Mouse (Mus musculus): ENCODE measurements at regions not wholly inside any gene's neighbourhood (a gene's known extent, or its start where the extent isn't known, plus 50 kb on each side); places are given as distances from the start of the nearest gene placed in this dataset.

DNA sequence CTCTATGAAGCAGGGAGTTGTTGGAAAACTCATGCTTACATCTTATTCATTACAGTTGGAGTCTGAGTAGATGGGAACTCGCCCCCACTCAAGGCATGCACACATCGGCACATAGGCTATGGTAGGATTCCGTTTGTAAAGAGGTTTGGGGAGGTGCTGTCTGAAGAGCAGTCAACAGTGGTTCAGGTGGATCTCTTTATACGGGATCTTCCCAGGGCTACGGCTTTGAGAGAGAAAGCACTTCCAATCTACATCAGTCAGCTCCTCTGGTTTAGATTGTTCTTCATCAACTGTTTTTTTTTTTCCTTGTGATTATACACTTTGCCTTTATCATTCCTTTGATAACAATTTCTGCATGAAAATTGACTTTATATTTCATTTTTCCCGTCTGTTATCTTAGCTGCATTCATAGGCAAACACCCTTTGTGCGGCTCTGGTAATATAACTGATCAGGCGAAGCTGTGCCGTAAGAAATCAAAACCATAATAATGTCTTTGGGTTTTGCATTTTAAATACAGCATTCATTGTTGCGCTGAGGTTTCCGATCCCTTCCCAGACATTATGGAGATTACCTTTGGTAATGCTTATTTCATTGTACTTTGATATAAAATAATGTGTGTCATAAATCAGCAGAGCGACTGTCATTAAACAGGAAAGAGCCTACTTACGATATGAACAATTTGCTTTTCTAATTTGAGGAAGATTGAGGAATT lies 155.7 kb upstream of the Meis1 start:
- no peak for TF ChIP-seq POLR2A (IDR thresholded peaks at IDR 0.05; ENCODE audit: extremely low read depth, insufficient read depth, low read length)
- no peak for TF ChIP-seq CTCF (IDR thresholded peaks at IDR 0.05; ENCODE audit: extremely low read depth, insufficient read depth, low read length)
- Histone ChIP-seq H3K4me1 (ENCODE audit: control insufficient read depth, insufficient read depth, low read length) (no peaks in the 10 kb centered on the region), H3K4me3 (ENCODE audit: insufficient read depth, low read length) (no peak overlapping the region), H3K27ac (ENCODE audit: insufficient read depth, low read length) (no peak overlapping the region)

DNA sequence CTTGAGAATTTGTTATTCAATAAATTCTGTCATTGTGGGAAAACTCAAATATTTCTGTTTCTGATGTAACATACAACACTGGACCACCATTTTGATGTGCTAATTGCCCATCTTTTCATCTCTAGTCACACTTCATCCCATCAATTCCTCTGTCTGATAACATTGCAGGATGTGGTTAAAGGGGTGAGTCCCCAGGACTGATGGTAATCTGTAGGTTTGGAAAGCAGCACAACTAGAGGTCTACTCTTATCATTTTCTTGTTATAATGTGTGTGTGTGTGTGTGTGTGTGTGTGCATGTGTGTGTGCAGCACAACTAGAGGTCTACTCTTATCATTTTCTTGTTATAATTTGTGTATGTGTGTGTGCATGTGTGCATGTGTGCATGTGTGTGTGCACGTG lies 160.5 kb upstream of the Meis1 start:
- no peak for TF ChIP-seq CTCF (IDR thresholded peaks at IDR 0.05; ENCODE audit: extremely low read depth, insufficient read depth, low read length)
- TF ChIP-seq POLR2A (IDR thresholded peaks at IDR 0.05; ENCODE audit: extremely low read depth, insufficient read depth, low read length), result no peak
- Histone ChIP-seq H3K27ac (ENCODE audit: insufficient read depth, low read length) (no peak overlapping the region), H3K4me1 (ENCODE audit: control insufficient read depth, insufficient read depth, low read length) (no peaks in the 10 kb centered on the region), H3K4me3 (ENCODE audit: insufficient read depth, low read length) (no peak overlapping the region)

DNA sequence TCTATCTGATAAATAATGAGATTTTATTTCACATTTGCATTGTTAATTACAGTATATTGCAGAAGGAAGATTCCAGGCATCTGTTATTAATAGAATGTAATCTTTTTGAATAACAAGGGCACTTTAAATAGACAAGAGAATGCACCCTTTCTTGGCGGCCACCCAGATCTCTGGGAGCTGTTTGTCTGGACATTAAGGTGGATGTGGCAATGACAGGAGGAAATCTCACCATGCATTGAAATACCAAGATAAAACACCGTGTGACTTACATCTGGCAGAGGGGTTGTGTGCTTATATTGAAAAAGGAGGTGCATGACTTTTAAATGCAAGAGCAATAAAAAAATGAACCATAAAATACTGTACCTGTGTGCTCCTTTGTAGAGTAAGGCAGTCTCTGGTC lies 171.0 kb upstream of the Meis1 start:
- Histone ChIP-seq H3K4me3 (ENCODE audit: insufficient read depth, low read length) (no peak overlapping the region), H3K4me1 (ENCODE audit: control insufficient read depth, insufficient read depth, low read length) (no peaks in the 10 kb centered on the region), H3K27ac (ENCODE audit: insufficient read depth, low read length) (no peak overlapping the region)
- TF ChIP-seq CTCF (IDR thresholded peaks at IDR 0.05; ENCODE audit: extremely low read depth, insufficient read depth, low read length), result no peak
- TF ChIP-seq POLR2A (IDR thresholded peaks at IDR 0.05; ENCODE audit: extremely low read depth, insufficient read depth, low read length), result no peak

DNA sequence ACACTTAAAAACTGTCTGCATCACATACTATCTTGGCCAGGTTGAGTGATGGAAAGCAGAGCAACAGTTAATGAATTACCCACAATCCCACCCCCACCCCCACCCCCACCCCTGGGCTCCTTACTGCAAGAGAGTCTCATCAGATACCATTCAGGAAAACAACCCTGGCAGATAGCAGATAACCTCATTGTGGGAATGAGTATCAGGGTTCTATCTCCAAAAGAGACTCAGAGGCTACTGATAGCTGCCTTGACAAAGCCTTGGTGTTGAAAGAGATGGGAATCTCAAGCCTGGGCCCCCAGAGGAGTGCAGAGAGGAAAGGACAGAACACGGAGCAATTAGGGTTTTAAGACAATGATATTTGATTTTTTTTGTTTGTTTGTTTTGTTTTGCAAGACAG lies 175.7 kb upstream of the Meis1 start:
- H3K4me3 ChIP-seq (ENCODE audit: insufficient read depth, low read length), result no peak overlapping the region
- no peak overlapping the region for H3K27ac ChIP-seq (ENCODE audit: insufficient read depth, low read length)
- no peaks in the 10 kb centered on the region for H3K4me1 ChIP-seq (ENCODE audit: control insufficient read depth, insufficient read depth, low read length)
- no peak for TF ChIP-seq CTCF (IDR thresholded peaks at IDR 0.05; ENCODE audit: extremely low read depth, insufficient read depth, low read length)
- no peak for TF ChIP-seq POLR2A (IDR thresholded peaks at IDR 0.05; ENCODE audit: extremely low read depth, insufficient read depth, low read length)

DNA sequence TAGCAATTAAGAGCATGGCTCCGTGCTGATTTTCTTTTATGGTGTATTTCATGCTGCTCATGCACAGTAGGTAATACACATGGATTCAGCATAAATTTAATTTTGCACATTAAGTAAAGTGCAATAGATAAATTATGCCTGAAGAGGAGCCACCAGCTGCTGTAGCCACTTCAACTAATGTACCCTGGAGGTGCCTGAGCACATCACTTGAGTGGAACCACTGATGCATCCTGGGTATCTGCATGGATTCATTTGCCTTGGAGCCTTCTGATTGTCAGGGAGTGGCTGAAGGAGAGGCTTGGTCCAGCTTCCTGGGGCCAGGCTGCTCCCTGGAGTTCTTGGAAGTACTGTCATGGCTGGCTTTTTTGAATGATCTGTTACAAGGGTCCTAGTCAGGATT lies 179.0 kb upstream of the Meis1 start:
- Histone ChIP-seq H3K27ac (ENCODE audit: insufficient read depth, low read length) (no peak overlapping the region), H3K4me1 (ENCODE audit: control insufficient read depth, insufficient read depth, low read length) (no peaks in the 10 kb centered on the region), H3K4me3 (ENCODE audit: insufficient read depth, low read length) (no peak overlapping the region)
- TF ChIP-seq POLR2A (IDR thresholded peaks at IDR 0.05; ENCODE audit: extremely low read depth, insufficient read depth, low read length), result no peak

DNA sequence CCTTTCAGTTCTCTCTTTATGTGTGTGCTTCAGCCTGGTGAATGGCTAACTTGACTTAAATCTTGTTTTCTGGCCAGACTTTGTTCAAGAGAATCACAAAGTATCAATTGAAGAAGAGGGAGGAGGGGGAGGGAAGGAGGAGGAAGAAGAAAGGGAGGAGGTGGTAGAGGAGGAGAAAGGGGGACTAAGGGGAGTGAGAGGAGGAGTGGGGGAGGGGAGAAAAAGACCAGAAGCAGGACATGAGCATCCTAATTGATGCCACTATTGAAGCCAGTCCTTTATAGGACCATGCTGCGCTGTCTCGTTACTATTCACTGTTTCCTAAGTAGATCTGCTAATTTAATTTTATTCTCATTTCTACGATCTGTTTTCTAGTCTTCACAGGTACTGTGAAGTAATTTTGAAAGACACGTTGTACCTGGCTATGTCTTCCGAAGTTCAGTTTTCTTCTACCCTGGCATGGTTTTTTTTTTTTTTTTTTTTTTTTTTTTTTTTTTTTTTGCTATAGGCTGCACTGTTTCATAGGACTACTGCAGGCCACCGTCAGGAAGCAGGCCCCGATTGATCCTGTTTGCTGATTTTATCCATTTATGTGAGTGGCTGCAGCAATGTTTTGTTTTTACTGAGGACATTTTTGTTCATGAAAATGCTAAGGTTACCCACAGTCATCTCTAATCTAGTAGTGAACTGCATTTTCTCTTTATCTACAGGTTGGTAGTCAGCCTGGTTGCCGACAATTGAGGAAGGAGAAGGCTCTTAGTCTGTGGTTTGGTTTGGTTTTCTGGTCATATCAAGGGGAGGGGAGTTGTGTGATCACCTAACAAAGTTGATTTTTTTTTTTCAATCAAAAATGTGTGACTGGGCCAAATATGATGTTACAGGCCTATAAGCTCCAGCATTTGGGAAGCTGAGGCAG lies 184.1 kb upstream of the Meis1 start:
- Histone ChIP-seq H3K4me1 (ENCODE audit: control insufficient read depth, insufficient read depth, low read length) (no peaks in the 10 kb centered on the region), H3K4me3 (ENCODE audit: insufficient read depth, low read length) (no peak overlapping the region), H3K27ac (ENCODE audit: insufficient read depth, low read length) (no peak overlapping the region)
- TF ChIP-seq POLR2A (IDR thresholded peaks at IDR 0.05; ENCODE audit: extremely low read depth, insufficient read depth, low read length) (no peak), CTCF (IDR thresholded peaks at IDR 0.05; ENCODE audit: extremely low read depth, insufficient read depth, low read length) (no peak)

DNA sequence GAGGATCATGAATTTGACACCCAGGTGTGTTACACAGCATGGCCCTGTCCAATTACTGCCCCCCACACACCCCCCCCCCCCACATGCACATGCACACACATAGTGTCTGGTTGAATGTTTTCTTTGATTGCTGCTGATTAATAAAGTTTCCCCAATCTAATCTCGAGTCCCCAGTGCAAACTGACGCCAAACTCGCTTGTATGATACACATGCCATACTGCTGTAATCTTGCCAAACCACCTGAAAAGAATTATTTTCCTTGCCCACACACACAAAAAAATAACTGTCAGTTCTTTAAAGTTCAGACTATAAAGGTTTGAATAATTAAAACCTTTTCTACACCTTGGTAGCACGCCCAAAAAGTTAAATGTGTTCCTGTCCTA lies 184.7 kb upstream of the Meis1 start:
- TF ChIP-seq CTCF (IDR thresholded peaks at IDR 0.05; ENCODE audit: extremely low read depth, insufficient read depth, low read length) (no peak), POLR2A (IDR thresholded peaks at IDR 0.05; ENCODE audit: extremely low read depth, insufficient read depth, low read length) (no peak)
- H3K4me3 ChIP-seq (ENCODE audit: insufficient read depth, low read length), result no peak overlapping the region
- H3K27ac ChIP-seq (ENCODE audit: insufficient read depth, low read length), result no peak overlapping the region
- H3K4me1 ChIP-seq (ENCODE audit: control insufficient read depth, insufficient read depth, low read length), result no peaks in the 10 kb centered on the region

DNA sequence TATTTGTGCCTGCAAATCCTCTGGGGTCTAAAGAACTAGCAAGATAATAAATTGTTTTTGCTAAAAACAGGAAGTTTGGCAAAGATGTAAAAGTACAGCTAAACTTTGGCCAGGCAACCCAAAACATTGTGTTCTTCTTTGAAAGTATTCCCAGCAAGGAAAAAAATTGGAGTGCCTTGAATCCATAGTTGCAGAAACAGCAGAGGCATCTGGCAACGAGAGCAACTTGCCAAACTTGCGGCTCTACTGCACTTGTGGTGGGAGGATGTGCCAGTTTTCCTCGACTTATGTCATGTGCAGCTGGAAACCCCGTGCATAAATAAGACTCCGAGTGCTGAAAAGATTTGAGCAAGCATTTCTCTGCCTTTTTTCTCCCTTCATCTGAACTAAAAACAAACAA lies 185.2 kb upstream of the Meis1 start:
- no peak overlapping the region for H3K4me3 ChIP-seq (ENCODE audit: insufficient read depth, low read length)
- no peaks in the 10 kb centered on the region for H3K4me1 ChIP-seq (ENCODE audit: control insufficient read depth, insufficient read depth, low read length)
- no peak for TF ChIP-seq CTCF (IDR thresholded peaks at IDR 0.05; ENCODE audit: extremely low read depth, insufficient read depth, low read length)
- no peak for TF ChIP-seq POLR2A (IDR thresholded peaks at IDR 0.05; ENCODE audit: extremely low read depth, insufficient read depth, low read length)
- no peak overlapping the region for H3K27ac ChIP-seq (ENCODE audit: insufficient read depth, low read length)

DNA sequence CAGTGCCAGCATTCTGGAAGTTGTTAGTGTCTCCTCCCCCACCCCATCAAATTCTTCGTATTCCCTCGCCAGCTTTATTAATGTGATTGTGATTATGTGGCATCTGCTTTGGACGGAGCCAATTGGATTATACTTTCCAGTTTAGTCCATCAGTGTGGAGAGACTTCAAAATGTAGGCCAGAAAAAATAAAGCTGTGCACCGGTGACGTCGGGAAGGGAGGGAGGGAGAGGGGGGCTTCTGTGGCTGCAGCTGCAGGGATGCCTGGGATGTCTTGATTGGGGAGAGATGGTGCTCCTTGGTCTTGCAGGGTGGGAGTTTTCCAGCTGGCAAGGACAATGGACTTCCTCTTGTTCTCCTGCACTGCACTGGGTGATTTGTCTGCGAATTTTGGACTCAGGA lies 185.7 kb upstream of the Meis1 start:
- no peak overlapping the region for H3K27ac ChIP-seq (ENCODE audit: insufficient read depth, low read length)

DNA sequence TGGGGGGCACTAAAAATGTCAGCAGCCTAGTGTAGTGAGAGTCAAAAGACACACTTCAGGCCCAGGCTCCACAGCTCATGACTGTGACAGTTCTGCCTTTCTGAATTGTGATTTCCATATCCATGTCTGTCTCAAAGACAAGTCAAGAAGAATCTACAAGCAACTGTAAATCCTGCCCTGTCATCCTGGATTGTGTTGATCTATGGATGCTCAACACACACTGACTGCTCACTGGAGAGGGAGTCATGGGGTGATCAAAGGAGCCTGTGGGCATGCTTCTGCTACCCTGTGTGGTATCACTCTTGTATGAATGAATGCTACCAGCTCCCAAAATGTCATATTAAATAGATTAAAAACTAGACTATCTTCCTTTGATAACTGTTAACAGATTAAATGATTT lies 186.4 kb upstream of the Meis1 start:
- TF ChIP-seq CTCF (IDR thresholded peaks at IDR 0.05; ENCODE audit: extremely low read depth, insufficient read depth, low read length) (no peak), POLR2A (IDR thresholded peaks at IDR 0.05; ENCODE audit: extremely low read depth, insufficient read depth, low read length) (no peak)
- Histone ChIP-seq H3K4me1 (ENCODE audit: control insufficient read depth, insufficient read depth, low read length) (no peaks in the 10 kb centered on the region), H3K4me3 (ENCODE audit: insufficient read depth, low read length) (no peak overlapping the region), H3K27ac (ENCODE audit: insufficient read depth, low read length) (no peak overlapping the region)

More for the DNA sequence above, 185.7 kb upstream of the Meis1 start:
- TF ChIP-seq CTCF (IDR thresholded peaks at IDR 0.05; ENCODE audit: extremely low read depth, insufficient read depth, low read length) (no peak), POLR2A (IDR thresholded peaks at IDR 0.05; ENCODE audit: extremely low read depth, insufficient read depth, low read length) (no peak)
- Histone ChIP-seq H3K4me3 (ENCODE audit: insufficient read depth, low read length) (no peak overlapping the region), H3K4me1 (ENCODE audit: control insufficient read depth, insufficient read depth, low read length) (no peaks in the 10 kb centered on the region)

Data from cortical plate, adult 2 months (tissue).